Mouse (Mus musculus): ENCODE results near the gene Adcy1. TPM values are rescaled to one million over a fixed set of nuclear protein-coding genes. Genes with fewer than 3 reads are reported as not detected.

Gene Adcy1
- polyA plus RNA-seq, 1 experiment from 2014 or later, result 1.1 TPM

DNA sequence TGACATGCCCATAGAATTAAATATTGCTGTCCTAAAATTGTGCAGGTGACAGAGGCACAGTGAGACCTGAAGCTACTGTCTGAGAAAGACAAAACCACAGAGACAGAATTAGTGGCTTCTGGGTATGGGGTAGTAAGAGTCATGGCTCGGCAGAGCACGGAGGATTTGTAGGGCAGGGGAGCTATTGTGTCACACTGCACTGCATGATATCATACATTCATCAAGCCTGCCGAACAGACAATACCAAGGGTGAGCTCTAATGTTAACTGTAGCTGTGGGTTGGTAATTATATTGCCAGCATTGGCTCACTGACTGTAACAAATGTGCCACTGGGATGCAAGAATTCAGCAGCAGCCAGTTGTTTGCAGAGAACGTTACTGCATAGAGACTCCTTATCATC lies 101.1 kb downstream of the Adcy1 start:
- no peak for ATAC-seq (replicated peaks; ENCODE audit: extremely low read depth, insufficient read depth, low FRiP score)
- Histone ChIP-seq H3K4me3 (ENCODE audit: low read length) (no peak overlapping the region), H3K9ac (ENCODE audit: low read length) (no peak overlapping the region), H3K27ac (ENCODE audit: low read length) (no peak overlapping the region), H3K27me3 (ENCODE audit: control insufficient read depth, insufficient read depth, low read length) (no peaks in the 10 kb centered on the region), H3K4me1 (ENCODE audit: control insufficient read depth, insufficient read depth, low read length) (peaks cover 8% of the 10 kb centered on the region), H3K4me2 (ENCODE audit: low read depth, low read length) (no peak overlapping the region), H3K36me3 (ENCODE audit: control insufficient read depth, insufficient read depth) (no peaks in the 10 kb centered on the region), H3K9me3 (replicated peaks; ENCODE audit: control insufficient read depth, low read length) (no peaks in the 10 kb centered on the region)
- 77% methylated on average over 4 of the region's 4 CpGs for WGBS

- ATAC-seq (replicated peaks; ENCODE audit: extremely low read depth, insufficient read depth, low FRiP score), result no peak
These were observed 106.4 kb downstream of the Adcy1 start for GRCm38 (mm10) chr11:7169645-7170044.

GRCm38 (mm10) chr11:7173664-7174063 lies 110.4 kb downstream of the Adcy1 start:
- Histone ChIP-seq H3K4me2 (ENCODE audit: low read depth, low read length) (no peak overlapping the region), H3K27me3 (ENCODE audit: control insufficient read depth, insufficient read depth, low read length) (no peaks in the 10 kb centered on the region), H3K9me3 (replicated peaks; ENCODE audit: control insufficient read depth, low read length) (no peaks in the 10 kb centered on the region), H3K9ac (ENCODE audit: low read length) (no peak overlapping the region), H3K36me3 (ENCODE audit: control insufficient read depth, insufficient read depth) (no peaks in the 10 kb centered on the region), H3K27ac (ENCODE audit: low read length) (no peak overlapping the region), H3K4me3 (ENCODE audit: low read length) (no peak overlapping the region), H3K4me1 (ENCODE audit: control insufficient read depth, insufficient read depth, low read length) (no peaks in the 10 kb centered on the region)
- 73% methylated on average over 6 of the region's 6 CpGs for WGBS
- ATAC-seq (replicated peaks; ENCODE audit: extremely low read depth, insufficient read depth, low FRiP score), result no peak

More at GRCm38 (mm10) chr11:7169645-7170044, 106.4 kb downstream of the Adcy1 start:
- Histone ChIP-seq H3K27me3 (ENCODE audit: control insufficient read depth, insufficient read depth, low read length) (no peaks in the 10 kb centered on the region), H3K4me3 (ENCODE audit: low read length) (no peak overlapping the region), H3K9ac (ENCODE audit: low read length) (no peak overlapping the region), H3K9me3 (replicated peaks; ENCODE audit: control insufficient read depth, low read length) (no peaks in the 10 kb centered on the region), H3K4me2 (ENCODE audit: low read depth, low read length) (no peak overlapping the region), H3K4me1 (ENCODE audit: control insufficient read depth, insufficient read depth, low read length) (no peaks in the 10 kb centered on the region), H3K36me3 (ENCODE audit: control insufficient read depth, insufficient read depth) (no peaks in the 10 kb centered on the region), H3K27ac (ENCODE audit: low read length) (no peak overlapping the region)
- 93% methylated on average over 1 of the region's 1 CpGs for WGBS

GRCm38 (mm10) chr11:7178724-7179123 lies 115.4 kb downstream of the Adcy1 start:
- Histone ChIP-seq H3K9ac (ENCODE audit: low read length) (no peak overlapping the region), H3K36me3 (ENCODE audit: control insufficient read depth, insufficient read depth) (no peaks in the 10 kb centered on the region), H3K27ac (ENCODE audit: low read length) (no peak overlapping the region), H3K4me2 (ENCODE audit: low read depth, low read length) (no peak overlapping the region), H3K4me1 (ENCODE audit: control insufficient read depth, insufficient read depth, low read length) (no peaks in the 10 kb centered on the region), H3K27me3 (ENCODE audit: control insufficient read depth, insufficient read depth, low read length) (no peaks in the 10 kb centered on the region), H3K9me3 (replicated peaks; ENCODE audit: control insufficient read depth, low read length) (no peaks in the 10 kb centered on the region), H3K4me3 (ENCODE audit: low read length) (no peak overlapping the region)
- ATAC-seq (replicated peaks; ENCODE audit: extremely low read depth, insufficient read depth, low FRiP score), result no peak
- 52% methylated on average over 4 of the region's 4 CpGs for WGBS

DNA sequence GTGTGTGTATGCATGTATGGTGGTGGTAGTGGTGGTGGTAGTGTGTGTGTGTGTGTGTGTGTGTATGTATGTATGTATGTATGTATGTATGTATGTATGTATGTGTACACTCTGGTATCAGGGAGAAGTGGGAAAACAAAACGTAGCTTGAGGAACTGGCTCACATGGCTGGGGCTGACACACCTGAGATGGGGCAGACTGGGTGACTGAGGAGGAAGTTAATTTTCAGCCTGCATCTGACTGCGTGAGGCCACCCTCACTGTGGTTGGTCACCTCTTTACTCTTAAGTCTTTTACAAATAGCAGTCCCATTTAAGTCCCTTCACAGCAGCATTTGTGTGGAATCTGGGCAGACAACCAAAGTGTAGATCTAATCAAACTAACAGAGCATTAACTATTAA lies 116.0 kb downstream of the Adcy1 start:
- Histone ChIP-seq H3K27me3 (ENCODE audit: control insufficient read depth, insufficient read depth, low read length) (no peaks in the 10 kb centered on the region), H3K36me3 (ENCODE audit: control insufficient read depth, insufficient read depth) (no peaks in the 10 kb centered on the region), H3K9me3 (replicated peaks; ENCODE audit: control insufficient read depth, low read length) (no peaks in the 10 kb centered on the region), H3K4me3 (ENCODE audit: low read length) (no peak overlapping the region), H3K4me2 (ENCODE audit: low read depth, low read length) (no peak overlapping the region), H3K27ac (ENCODE audit: low read length) (no peak overlapping the region), H3K4me1 (ENCODE audit: control insufficient read depth, insufficient read depth, low read length) (no peaks in the 10 kb centered on the region), H3K9ac (ENCODE audit: low read length) (no peak overlapping the region)
- WGBS, result 73% methylated on average over 2 of the region's 2 CpGs
- ATAC-seq (replicated peaks; ENCODE audit: extremely low read depth, insufficient read depth, low FRiP score), result no peak

- no peaks in the 10 kb centered on the region; the same call in 1 of the 2 replicates for H3K4me1 ChIP-seq (ENCODE audit: control insufficient read depth, insufficient read depth, low read length)
These were observed 119.2 kb downstream of the Adcy1 start for GRCm38 (mm10) chr11:7182409-7183042.

DNA sequence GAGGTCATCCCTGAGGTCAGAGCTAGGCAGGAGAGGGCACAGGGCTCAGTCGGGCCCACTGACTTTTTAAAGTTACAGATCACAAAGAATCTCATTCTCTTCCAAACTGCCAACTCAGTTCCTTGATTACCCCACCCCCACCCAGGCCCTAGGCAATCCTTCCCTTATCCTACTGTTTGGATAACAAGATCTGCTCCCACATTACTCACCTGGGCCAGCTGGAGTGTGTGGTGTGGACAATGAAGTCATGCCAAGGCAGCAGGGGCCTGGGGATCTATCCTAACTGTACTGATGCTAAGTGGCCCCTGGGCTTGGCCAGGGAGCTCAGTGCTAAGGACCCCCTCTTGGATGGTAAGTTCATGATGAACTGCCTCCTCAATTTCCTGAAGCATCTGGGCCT lies 121.1 kb downstream of the Adcy1 start:
- Histone ChIP-seq H3K4me2 (ENCODE audit: low read depth, low read length) (no peak overlapping the region), H3K4me1 (ENCODE audit: control insufficient read depth, insufficient read depth, low read length) (no peaks in the 10 kb centered on the region; the same call in 1 of the 2 replicates), H3K27ac (ENCODE audit: low read length) (no peak overlapping the region), H3K4me3 (ENCODE audit: low read length) (no peak overlapping the region), H3K9ac (ENCODE audit: low read length) (no peak overlapping the region), H3K9me3 (replicated peaks; ENCODE audit: control insufficient read depth, low read length) (no peaks in the 10 kb centered on the region), H3K36me3 (ENCODE audit: control insufficient read depth, insufficient read depth) (no peaks in the 10 kb centered on the region), H3K27me3 (ENCODE audit: control insufficient read depth, insufficient read depth, low read length) (no peaks in the 10 kb centered on the region)
- ATAC-seq (replicated peaks; ENCODE audit: extremely low read depth, insufficient read depth, low FRiP score), result no peak
- 65% methylated on average over 1 of the region's 1 CpGs for WGBS

More at GRCm38 (mm10) chr11:7182409-7183042, 119.2 kb downstream of the Adcy1 start:
- Histone ChIP-seq H3K27ac (ENCODE audit: low read length) (no peak overlapping the region), H3K36me3 (ENCODE audit: control insufficient read depth, insufficient read depth) (no peaks in the 10 kb centered on the region), H3K4me2 (ENCODE audit: low read depth, low read length) (no peak overlapping the region), H3K27me3 (ENCODE audit: control insufficient read depth, insufficient read depth, low read length) (no peaks in the 10 kb centered on the region), H3K4me3 (ENCODE audit: low read length) (no peak overlapping the region), H3K9ac (ENCODE audit: low read length) (no peak overlapping the region), H3K9me3 (replicated peaks; ENCODE audit: control insufficient read depth, low read length) (no peaks in the 10 kb centered on the region)
- WGBS, result 52% methylated on average over 8 of the region's 8 CpGs
- ATAC-seq (replicated peaks; ENCODE audit: extremely low read depth, insufficient read depth, low FRiP score), result no peak

DNA sequence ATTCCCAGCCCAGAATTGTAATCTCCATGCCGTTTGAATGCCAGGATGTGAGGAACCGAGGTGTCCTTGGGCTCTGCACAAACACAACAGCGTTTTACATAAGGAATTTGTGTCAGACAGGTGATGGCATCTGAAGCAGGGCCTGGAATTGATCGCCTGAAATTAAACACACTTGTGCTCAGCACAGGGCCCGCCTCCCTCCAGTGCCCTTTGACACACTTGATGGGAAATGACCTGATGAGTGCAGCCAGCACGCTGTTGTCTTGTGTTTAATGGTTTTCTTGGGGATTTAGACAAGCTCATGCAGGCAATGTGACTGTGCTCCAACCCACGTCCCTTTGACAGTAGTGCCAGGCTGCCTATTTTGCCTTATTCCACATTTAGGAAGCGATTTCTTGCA lies 124.2 kb downstream of the Adcy1 start:
- H3K4me3 ChIP-seq (ENCODE audit: low read length), result no peak overlapping the region
- 64% methylated on average over 8 of the region's 8 CpGs for WGBS
- no peak overlapping the region for H3K4me2 ChIP-seq (ENCODE audit: low read depth, low read length)
- no peak overlapping the region for H3K27ac ChIP-seq (ENCODE audit: low read length)
- ATAC-seq (replicated peaks; ENCODE audit: extremely low read depth, insufficient read depth, low FRiP score), result no peak
- no peaks in the 10 kb centered on the region for H3K9me3 ChIP-seq (replicated peaks; ENCODE audit: control insufficient read depth, low read length)
- H3K9ac ChIP-seq (ENCODE audit: low read length), result no peak overlapping the region
- H3K36me3 ChIP-seq (ENCODE audit: control insufficient read depth, insufficient read depth), result no peaks in the 10 kb centered on the region
- no peaks in the 10 kb centered on the region for H3K27me3 ChIP-seq (ENCODE audit: control insufficient read depth, insufficient read depth, low read length)
- no peaks in the 10 kb centered on the region; the same call in 1 of the 2 replicates for H3K4me1 ChIP-seq (ENCODE audit: control insufficient read depth, insufficient read depth, low read length)

GRCm38 (mm10) chr11:7188469-7188868 lies 125.2 kb downstream of the Adcy1 start, which contains the start of gene Gm11985:
Gene Gm11985 (minus strand): TSS chr11:7188569.
- Histone ChIP-seq H3K36me3 (ENCODE audit: control insufficient read depth, insufficient read depth) (no peaks in the 10 kb centered on the region), H3K4me3 (ENCODE audit: low read length) (no peak within 1 kb of the TSS), H3K4me1 (ENCODE audit: control insufficient read depth, insufficient read depth, low read length) (peaks cover 3% of the 10 kb centered on the region; the same call in 1 of the 2 replicates), H3K27me3 (ENCODE audit: control insufficient read depth, insufficient read depth, low read length) (no peaks in the 10 kb centered on the region), H3K27ac (ENCODE audit: low read length) (no peak within 1 kb of the TSS), H3K9me3 (replicated peaks; ENCODE audit: control insufficient read depth, low read length) (no peaks in the 10 kb centered on the region), H3K4me2 (ENCODE audit: low read depth, low read length) (no peak within 1 kb of the TSS), H3K9ac (ENCODE audit: low read length) (no peak within 1 kb of the TSS)
- WGBS, result 82% methylated on average over 13 of the region's 13 CpGs
- no peak for ATAC-seq (replicated peaks; ENCODE audit: extremely low read depth, insufficient read depth, low FRiP score)
